Mouse (Mus musculus): Measurements from ENCODE around the gene Emsy. TPM values are rescaled to one million over a fixed set of nuclear protein-coding genes. Genes with fewer than 3 reads are reported as not detected.
A peak's percentile ranks its signal among the peaks of the same experiment; 100 is the strongest.

Emsy gene
- polyA plus RNA-seq, 1 experiment from 2014 or later, result 64.3 TPM

DNA sequence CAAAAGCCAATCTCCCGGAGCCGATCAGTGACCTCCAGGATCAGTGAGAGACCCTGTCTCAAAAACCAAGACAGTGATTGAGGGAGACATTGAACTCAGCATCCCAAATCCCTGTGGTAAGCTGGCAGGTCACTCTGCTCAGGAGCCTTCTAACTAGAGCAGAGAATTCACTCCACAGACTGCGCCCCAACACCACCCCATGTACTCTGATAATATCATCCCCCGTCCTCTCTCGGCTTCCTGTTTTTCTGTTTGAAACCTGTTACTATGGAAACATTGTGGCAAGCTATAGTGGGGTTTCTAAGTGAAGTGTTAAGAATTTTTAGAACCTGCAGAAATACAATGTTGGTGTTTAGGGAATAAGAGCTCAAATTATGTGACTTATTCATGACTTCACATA is 37.5 kb upstream of the Emsy start:
- Histone ChIP-seq H3K4me2 (ENCODE audit: low read depth, severe bottlenecking) (no peak overlapping the region), H3K27me3 (ENCODE audit: control insufficient read depth, insufficient read depth, low read length) (no peaks in the 10 kb centered on the region), H3K36me3 (ENCODE audit: control insufficient read depth, insufficient read depth, low read length) (no peaks in the 10 kb centered on the region), H3K9ac (ENCODE audit: low read length) (no peak overlapping the region), H3K4me1 (ENCODE audit: control insufficient read depth, insufficient read depth, low read length) (peaks cover 7% of the 10 kb centered on the region; the same call in 1 of the 2 replicates), H3K9me3 (ENCODE audit: control insufficient read depth, low read length) (no peaks in the 10 kb centered on the region), H3K27ac (replicated peaks; ENCODE audit: low read depth, low read length) (no peak overlapping the region), H3K4me3 (ENCODE audit: low read depth, low read length) (no peak overlapping the region)
- 88% methylated on average over 5 of the region's 5 CpGs for WGBS
- DNase-seq (ENCODE audit: low spot score) (no peak), ATAC-seq (ENCODE audit: insufficient number of reproducible peaks, low FRiP score, low TSS enrichment, low read depth) (no peak)

DNA sequence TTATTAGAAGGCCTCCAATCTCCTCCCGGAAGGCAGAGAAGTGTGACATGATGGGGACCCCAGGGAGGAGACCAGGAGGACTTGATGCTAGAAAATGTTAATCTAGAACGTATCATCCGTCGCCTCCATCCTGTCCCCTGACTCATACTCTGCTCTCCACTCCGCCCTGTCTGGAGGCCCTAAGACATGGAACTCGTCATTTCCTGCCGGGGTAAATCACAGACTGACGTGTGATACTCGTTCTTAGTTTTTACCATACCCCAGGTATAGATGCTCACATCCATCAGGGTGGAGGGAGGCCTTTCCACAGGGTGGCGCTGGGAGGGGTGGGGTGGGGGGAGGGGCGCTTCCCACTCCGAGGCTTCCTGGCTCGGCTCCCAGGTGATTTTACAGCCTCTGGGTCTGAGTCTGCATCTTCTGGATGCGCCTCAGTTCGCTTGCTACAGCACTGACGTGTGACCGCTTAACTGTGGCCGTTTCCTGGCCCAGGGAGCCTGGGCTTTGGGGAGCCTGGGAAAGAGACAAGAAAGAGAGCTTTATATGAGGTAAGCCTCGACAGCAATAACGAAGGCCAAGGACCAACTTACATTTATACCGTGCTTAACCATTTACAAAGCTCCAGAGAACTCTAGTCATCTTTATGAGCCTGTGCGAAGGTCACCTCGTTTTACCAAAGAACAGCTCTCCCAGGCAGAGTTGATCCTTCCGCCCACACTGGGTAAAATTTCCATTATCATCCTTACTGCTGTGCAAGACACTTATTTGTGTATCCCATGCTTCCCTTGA is 36.4 kb upstream of the Emsy start:
- Histone ChIP-seq H3K27me3 (ENCODE audit: control insufficient read depth, insufficient read depth, low read length) (no peaks in the 10 kb centered on the region), H3K4me3 (ENCODE audit: low read depth, low read length) (no peak overlapping the region), H3K9me3 (ENCODE audit: control insufficient read depth, low read length) (no peaks in the 10 kb centered on the region), H3K36me3 (ENCODE audit: control insufficient read depth, insufficient read depth, low read length) (no peaks in the 10 kb centered on the region), H3K9ac (ENCODE audit: low read length) (no peak overlapping the region), H3K27ac (replicated peaks; ENCODE audit: low read depth, low read length) (no peak overlapping the region), H3K4me2 (ENCODE audit: low read depth, severe bottlenecking) (no peak overlapping the region), H3K4me1 (ENCODE audit: control insufficient read depth, insufficient read depth, low read length) (peaks cover 7% of the 10 kb centered on the region; the same call in 1 of the 2 replicates)
- no peak for ATAC-seq (ENCODE audit: insufficient number of reproducible peaks, low FRiP score, low TSS enrichment, low read depth)
- DNase-seq (ENCODE audit: low spot score), result no peak
- WGBS, result 32% methylated on average over 24 of the region's 24 CpGs

DNA sequence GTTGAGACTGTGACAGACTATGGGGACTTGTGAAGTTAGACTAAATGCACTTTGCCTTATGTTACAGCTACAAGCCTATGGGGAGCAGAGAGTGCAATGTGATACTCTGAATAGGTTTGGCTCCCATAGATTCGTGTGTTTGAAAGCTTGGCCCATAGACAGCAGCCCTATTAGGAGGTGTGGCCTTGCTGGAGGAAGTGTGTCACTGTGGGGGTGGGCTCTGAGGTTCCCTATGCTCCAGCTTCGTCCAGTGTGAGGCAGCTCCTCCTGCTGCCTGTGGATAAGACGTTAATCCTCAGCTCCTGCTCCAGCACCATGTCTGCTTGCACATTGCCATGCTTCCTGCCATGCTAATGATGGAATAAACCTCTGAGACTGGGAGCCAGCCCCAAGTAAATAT is 34.2 kb upstream of the Emsy start:
- Histone ChIP-seq H3K27ac (replicated peaks; ENCODE audit: low read depth, low read length) (no peak overlapping the region), H3K9ac (ENCODE audit: low read length) (no peak overlapping the region), H3K36me3 (ENCODE audit: control insufficient read depth, insufficient read depth, low read length) (no peaks in the 10 kb centered on the region), H3K27me3 (ENCODE audit: control insufficient read depth, insufficient read depth, low read length) (no peaks in the 10 kb centered on the region), H3K4me3 (ENCODE audit: low read depth, low read length) (no peak overlapping the region), H3K4me2 (ENCODE audit: low read depth, severe bottlenecking) (no peak overlapping the region), H3K9me3 (ENCODE audit: control insufficient read depth, low read length) (no peaks in the 10 kb centered on the region), H3K4me1 (ENCODE audit: control insufficient read depth, insufficient read depth, low read length) (peaks cover 7% of the 10 kb centered on the region)
- WGBS, result 7% methylated on average over 3 of the region's 3 CpGs
- ATAC-seq (ENCODE audit: insufficient number of reproducible peaks, low FRiP score, low TSS enrichment, low read depth) (no peak), DNase-seq (ENCODE audit: low spot score) (no peak)

DNA sequence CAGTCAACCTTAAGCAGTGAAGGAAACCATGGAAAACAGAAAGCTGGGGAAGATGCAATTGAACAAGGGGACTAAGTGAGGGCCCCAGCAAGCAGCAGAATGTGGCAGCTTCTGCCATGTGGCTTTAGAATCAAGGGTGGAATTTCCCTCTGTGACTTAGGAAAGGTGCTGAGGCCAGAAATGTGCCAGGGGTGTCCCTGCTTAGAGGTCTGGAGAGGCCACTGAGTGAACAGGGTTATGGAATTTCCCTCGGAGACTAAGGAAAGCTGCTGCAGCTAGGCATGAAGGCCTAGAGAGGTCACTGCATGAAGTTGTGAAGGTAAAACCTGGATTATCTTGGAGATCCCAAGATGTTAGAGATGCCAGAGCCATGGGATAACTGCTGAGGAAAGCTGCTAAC is 33.5 kb upstream of the Emsy start:
- no peak for ATAC-seq (ENCODE audit: insufficient number of reproducible peaks, low FRiP score, low TSS enrichment, low read depth)
- no peak overlapping the region for H3K27ac ChIP-seq (replicated peaks; ENCODE audit: low read depth, low read length)
- 77% methylated on average over 1 of the region's 1 CpGs for WGBS

DNA sequence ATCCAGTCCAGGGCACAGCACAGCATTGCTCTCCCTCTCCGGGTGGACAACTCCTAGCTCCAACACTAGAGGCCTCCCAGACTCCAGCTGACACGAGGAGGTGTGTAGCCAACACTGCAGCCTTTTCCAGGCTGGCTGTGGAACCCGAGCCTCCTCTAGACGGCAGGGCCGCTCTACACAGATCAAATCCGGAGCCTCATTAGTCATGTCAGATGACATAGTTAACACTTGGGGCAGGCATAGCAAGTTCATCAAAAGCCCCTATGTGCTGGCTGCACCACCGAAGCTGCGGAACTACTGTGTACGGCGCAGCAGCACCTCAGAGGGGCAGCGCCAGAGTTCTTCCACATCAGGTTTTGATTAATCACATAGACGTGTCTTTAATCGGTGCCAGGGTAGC is 29.3 kb upstream of the Emsy start:
- peaks cover 3% of the 10 kb centered on the region for H3K4me1 ChIP-seq (ENCODE audit: control insufficient read depth, insufficient read depth, low read length)
- DNase-seq (ENCODE audit: low spot score) (peak; percentile 80), ATAC-seq (ENCODE audit: insufficient number of reproducible peaks, low FRiP score, low TSS enrichment, low read depth) (peak; percentile 87)
- H3K27me3 ChIP-seq (ENCODE audit: control insufficient read depth, insufficient read depth, low read length), result no peaks in the 10 kb centered on the region
- peak overlapping the region; percentile 5; the same call in 1 of the 2 replicates for H3K4me3 ChIP-seq (ENCODE audit: low read depth, low read length)
- H3K4me2 ChIP-seq (ENCODE audit: low read depth, severe bottlenecking), result peak overlapping the region; percentile 10; the same call in 1 of the 2 replicates
- H3K9me3 ChIP-seq (ENCODE audit: control insufficient read depth, low read length), result no peaks in the 10 kb centered on the region
- no peaks in the 10 kb centered on the region for H3K36me3 ChIP-seq (ENCODE audit: control insufficient read depth, insufficient read depth, low read length)
- H3K9ac ChIP-seq (ENCODE audit: low read length), result peak overlapping the region; percentile 47
- 10% methylated on average over 13 of the region's 13 CpGs for WGBS
- H3K27ac ChIP-seq (replicated peaks; ENCODE audit: low read depth, low read length), result 0 out of 2 replicates have a peak overlapping the region, but pooled peaks have one; percentile 6

More for the DNA sequence above, 33.5 kb upstream of the Emsy start:
- H3K4me1 ChIP-seq (ENCODE audit: control insufficient read depth, insufficient read depth, low read length), result peaks cover 9% of the 10 kb centered on the region
- H3K4me3 ChIP-seq (ENCODE audit: low read depth, low read length), result no peak overlapping the region
- no peak overlapping the region for H3K4me2 ChIP-seq (ENCODE audit: low read depth, severe bottlenecking)
- no peaks in the 10 kb centered on the region for H3K36me3 ChIP-seq (ENCODE audit: control insufficient read depth, insufficient read depth, low read length)
- no peak overlapping the region for H3K9ac ChIP-seq (ENCODE audit: low read length)
- no peaks in the 10 kb centered on the region for H3K9me3 ChIP-seq (ENCODE audit: control insufficient read depth, low read length)
- no peak for DNase-seq (ENCODE audit: low spot score)
- no peaks in the 10 kb centered on the region for H3K27me3 ChIP-seq (ENCODE audit: control insufficient read depth, insufficient read depth, low read length)

DNA sequence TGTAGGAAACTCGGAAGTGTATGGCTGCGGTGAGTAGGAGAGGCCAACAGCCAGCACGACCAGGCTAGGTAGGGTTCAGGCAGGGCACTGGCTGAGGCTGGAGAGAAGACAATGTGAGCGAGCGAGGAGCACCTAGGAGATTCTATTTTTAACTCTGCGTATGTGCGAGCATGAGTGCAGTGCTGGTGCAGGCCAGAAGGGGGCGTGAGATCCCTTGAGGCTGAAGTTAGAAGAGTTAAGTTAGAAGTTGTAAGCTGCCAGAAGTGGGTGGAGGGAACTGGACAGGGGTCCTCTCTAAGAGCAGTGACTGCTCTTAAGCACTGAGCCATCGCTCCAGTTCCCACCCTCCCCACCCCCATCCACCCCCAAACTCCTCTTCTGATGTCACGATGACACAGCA is 26.2 kb upstream of the Emsy start:
- peaks cover 3% of the 10 kb centered on the region; the same call in 1 of the 2 replicates for H3K4me1 ChIP-seq (ENCODE audit: control insufficient read depth, insufficient read depth, low read length)
- no peaks in the 10 kb centered on the region for H3K9me3 ChIP-seq (ENCODE audit: control insufficient read depth, low read length)
- WGBS, result 92% methylated on average over 10 of the region's 10 CpGs
- ATAC-seq (ENCODE audit: insufficient number of reproducible peaks, low FRiP score, low TSS enrichment, low read depth) (no peak), DNase-seq (ENCODE audit: low spot score) (no peak)
- H3K4me3 ChIP-seq (ENCODE audit: low read depth, low read length), result no peak overlapping the region
- no peak overlapping the region for H3K4me2 ChIP-seq (ENCODE audit: low read depth, severe bottlenecking)
- H3K27me3 ChIP-seq (ENCODE audit: control insufficient read depth, insufficient read depth, low read length), result no peaks in the 10 kb centered on the region
- no peaks in the 10 kb centered on the region for H3K36me3 ChIP-seq (ENCODE audit: control insufficient read depth, insufficient read depth, low read length)
- H3K27ac ChIP-seq (replicated peaks; ENCODE audit: low read depth, low read length), result no peak overlapping the region
- no peak overlapping the region for H3K9ac ChIP-seq (ENCODE audit: low read length)

DNA sequence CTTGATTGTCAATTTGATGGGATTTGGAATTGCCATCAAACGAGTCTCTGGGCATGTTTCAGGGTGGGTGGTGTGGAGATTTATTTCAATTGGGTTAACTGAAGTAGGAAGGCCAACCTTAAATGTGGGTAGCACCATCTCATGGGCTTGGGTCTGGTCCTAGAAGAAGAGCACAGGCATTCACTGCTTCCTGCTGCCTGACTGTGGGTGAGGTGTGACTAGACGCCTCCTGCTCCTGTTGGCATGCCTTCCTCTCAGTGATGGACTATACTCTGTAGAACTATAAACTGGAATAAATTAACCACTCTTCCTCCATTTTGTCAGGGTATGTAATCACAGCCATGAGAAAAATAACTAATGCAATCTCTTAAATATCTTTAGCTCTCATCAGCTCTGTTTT is 24.1 kb upstream of the Emsy start:
- Histone ChIP-seq H3K4me2 (ENCODE audit: low read depth, severe bottlenecking) (no peak overlapping the region), H3K4me3 (ENCODE audit: low read depth, low read length) (no peak overlapping the region), H3K36me3 (ENCODE audit: control insufficient read depth, insufficient read depth, low read length) (no peaks in the 10 kb centered on the region), H3K9ac (ENCODE audit: low read length) (no peak overlapping the region), H3K9me3 (ENCODE audit: control insufficient read depth, low read length) (no peaks in the 10 kb centered on the region), H3K27me3 (ENCODE audit: control insufficient read depth, insufficient read depth, low read length) (no peaks in the 10 kb centered on the region), H3K27ac (replicated peaks; ENCODE audit: low read depth, low read length) (no peak overlapping the region), H3K4me1 (ENCODE audit: control insufficient read depth, insufficient read depth, low read length) (peaks cover 3% of the 10 kb centered on the region; the same call in 1 of the 2 replicates)
- DNase-seq (ENCODE audit: low spot score) (no peak), ATAC-seq (ENCODE audit: insufficient number of reproducible peaks, low FRiP score, low TSS enrichment, low read depth) (no peak)
- WGBS, result 56% methylated on average over 2 of the region's 2 CpGs

DNA sequence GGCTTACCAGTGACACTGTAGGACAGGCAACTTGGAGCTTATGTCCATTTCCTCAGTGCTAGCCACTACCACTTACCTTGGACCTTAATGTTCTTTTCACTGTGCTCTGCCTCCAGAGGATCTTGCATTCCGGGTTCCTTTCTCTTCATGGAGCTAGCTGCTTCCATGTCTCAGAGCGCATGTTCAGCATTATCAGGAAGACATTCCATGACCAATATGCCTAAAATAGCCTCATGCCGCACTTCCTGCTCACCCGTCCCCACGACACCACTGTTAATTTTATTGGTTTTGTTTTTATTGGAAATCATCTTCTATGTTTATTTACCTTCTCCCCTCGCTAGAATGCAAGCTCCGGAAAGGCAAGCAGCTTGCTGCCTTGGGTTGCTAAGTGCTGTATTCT is 21.9 kb upstream of the Emsy start:
- DNase-seq (ENCODE audit: low spot score) (no peak), ATAC-seq (ENCODE audit: insufficient number of reproducible peaks, low FRiP score, low TSS enrichment, low read depth) (no peak)
- H3K9ac ChIP-seq (ENCODE audit: low read length), result no peak overlapping the region
- H3K4me2 ChIP-seq (ENCODE audit: low read depth, severe bottlenecking), result no peak overlapping the region
- no peaks in the 10 kb centered on the region for H3K4me1 ChIP-seq (ENCODE audit: control insufficient read depth, insufficient read depth, low read length)
- WGBS, result 56% methylated on average over 7 of the region's 7 CpGs
- H3K4me3 ChIP-seq (ENCODE audit: low read depth, low read length), result no peak overlapping the region
- H3K36me3 ChIP-seq (ENCODE audit: control insufficient read depth, insufficient read depth, low read length), result no peaks in the 10 kb centered on the region
- no peaks in the 10 kb centered on the region for H3K27me3 ChIP-seq (ENCODE audit: control insufficient read depth, insufficient read depth, low read length)
- no peak overlapping the region for H3K27ac ChIP-seq (replicated peaks; ENCODE audit: low read depth, low read length)
- no peaks in the 10 kb centered on the region for H3K9me3 ChIP-seq (ENCODE audit: control insufficient read depth, low read length)
